ENCODE assay signal across 24 mouse cellular contexts in genomic region chr9:121459950-121460349, GRCm38 (mm10). TPM values are rescaled to one million over a fixed set of nuclear protein-coding genes. Genes with fewer than 3 reads are reported as not detected.
DNase-seq lines count a peak whose midpoint lies in the region; ATAC-seq lines count a peak whose summit lies in the region.
"Had no signal": no experiment of that assay in that cellular context is flagged by ENCODE, and none has a peak within 500 bp of the region (broad histone marks: within the 10 kb centered on the region; RNA-seq: fewer than 3 reads in every experiment).

No protein-coding gene starts in this region.

- no peaks in the 10 kb centered on the region for H3K9me3 ChIP-seq in liver, embryonic 16.5 days (replicated peaks; ENCODE audit: control insufficient read depth, low read length)
- no peaks in the 10 kb centered on the region for H3K9me3 ChIP-seq in embryonic facial prominence, embryonic 14.5 days (ENCODE audit: control insufficient read depth, low read length)
- H3K9me3 ChIP-seq: heart, embryonic 13.5 days; hindbrain, embryonic 13.5 days; liver, embryonic 15.5 days; midbrain, embryonic 15.5 days; neural tube, embryonic 12.5 days had no signal

- no peaks in the 10 kb centered on the region for H3K27me3 ChIP-seq in liver, embryonic 16.5 days (ENCODE audit: control insufficient read depth, insufficient read depth, low read depth, low read length)
- no peaks in the 10 kb centered on the region for H3K27me3 ChIP-seq in embryonic facial prominence, embryonic 14.5 days (replicated peaks; ENCODE audit: control insufficient read depth, insufficient read depth, low read length)
- H3K27me3 ChIP-seq: heart, embryonic 13.5 days; hindbrain, embryonic 13.5 days; liver, embryonic 15.5 days; midbrain, embryonic 15.5 days; neural tube, embryonic 12.5 days had no signal

- no peak overlapping the region for H3K4me3 ChIP-seq in liver, embryonic 16.5 days (ENCODE audit: low read depth, low read length)
- H3K4me3 ChIP-seq in embryonic facial prominence, embryonic 14.5 days (ENCODE audit: low read depth, low read length): no peak overlapping the region
- H3K4me3 ChIP-seq: heart, embryonic 13.5 days; hindbrain, embryonic 13.5 days; liver, embryonic 15.5 days; midbrain, embryonic 15.5 days; neural tube, embryonic 12.5 days had no signal

- H3K4me2 ChIP-seq in liver, embryonic 16.5 days (ENCODE audit: low read depth, low read length): no peak overlapping the region
- no peak overlapping the region for H3K4me2 ChIP-seq in embryonic facial prominence, embryonic 14.5 days (ENCODE audit: low read depth, low read length)
- H3K4me2 ChIP-seq: heart, embryonic 13.5 days; hindbrain, embryonic 13.5 days; liver, embryonic 15.5 days; midbrain, embryonic 15.5 days; neural tube, embryonic 12.5 days had no signal

- peak; percentile 24 for DNase-seq in kidney, adult 11 months
- no peak for DNase-seq in kidney, adult 9 months
- no peak for DNase-seq in liver
- DNase-seq in embryonic facial prominence, embryonic 14.5 days (ENCODE audit: low spot score): no peak
- DNase-seq in urinary bladder, adult 2 months (ENCODE audit: low spot score): no peak
- no peak for DNase-seq in testis, postnatal 14 days (ENCODE audit: low spot score)
- DNase-seq: adrenal gland, postnatal 25 days; cerebellum, adult 8-10 months; cerebellum, postnatal 36 days; forebrain, postnatal 0 days; gastrocnemius, postnatal 14 days; heart, adult 18-20 months; right cerebral cortex, postnatal 14 days; thymus, adult 18-20 months; thymus, postnatal 4 days had no signal

- no peak overlapping the region for H3K9ac ChIP-seq in liver, embryonic 16.5 days (ENCODE audit: low read depth, low read length)
- H3K9ac ChIP-seq in embryonic facial prominence, embryonic 14.5 days (ENCODE audit: low read depth, low read length): no peak overlapping the region
- H3K9ac ChIP-seq: forebrain, postnatal 0 days; heart, embryonic 13.5 days; hindbrain, embryonic 13.5 days; liver, embryonic 15.5 days; midbrain, embryonic 15.5 days; neural tube, embryonic 12.5 days had no signal

- ATAC-seq in liver, embryonic 16.5 days (ENCODE audit: low read depth): 0 out of 2 replicates have a peak, but pooled peaks have one; percentile 27
- peak; percentile 37; the same call in 1 of the 2 replicates for ATAC-seq in embryonic facial prominence, embryonic 14.5 days (ENCODE audit: low read depth)
- ATAC-seq: forebrain, postnatal 0 days; inflammation-experienced regulatory T-cells, adult 6 months; lung, postnatal 0 days; midbrain, embryonic 15.5 days had no signal

- no peaks in the 10 kb centered on the region for H3K36me3 ChIP-seq in liver, embryonic 16.5 days (ENCODE audit: control insufficient read depth, insufficient read depth)
- peaks cover 40% of the 10 kb centered on the region for H3K36me3 ChIP-seq in embryonic facial prominence, embryonic 14.5 days (ENCODE audit: control insufficient read depth, insufficient read depth, low read length)

- peaks cover 2% of the 10 kb centered on the region; the same call in 1 of the 2 replicates for H3K4me1 ChIP-seq in liver, embryonic 16.5 days (ENCODE audit: control insufficient read depth, low read depth, low read length)
- no peaks in the 10 kb centered on the region for H3K4me1 ChIP-seq in embryonic facial prominence, embryonic 14.5 days (ENCODE audit: control insufficient read depth, insufficient read depth, low read length)
- H3K4me1 ChIP-seq: hindbrain, embryonic 13.5 days; liver, embryonic 15.5 days; midbrain, embryonic 15.5 days; neural tube, embryonic 12.5 days had no signal

- no peak overlapping the region for H3K27ac ChIP-seq in liver, embryonic 16.5 days (ENCODE audit: low read length)
- no peak overlapping the region for H3K27ac ChIP-seq in embryonic facial prominence, embryonic 14.5 days (replicated peaks; ENCODE audit: low read depth, low read length)
- H3K27ac ChIP-seq: heart, embryonic 13.5 days; hindbrain, embryonic 13.5 days; liver, embryonic 15.5 days; macrophage; midbrain, embryonic 15.5 days; neural tube, embryonic 12.5 days had no signal

- 32% methylated on average over 2 of the region's 2 CpGs for WGBS in liver, embryonic 16.5 days (ENCODE audit: insufficient replicate concordance)
- 58% methylated on average over 2 of the region's 2 CpGs for WGBS in embryonic facial prominence, embryonic 14.5 days

RNA-seq across cellular contexts. Expression of gene Cck, which starts 35.5 kb away (rescaled TPM):
- polyA plus RNA-seq in liver, embryonic 16.5 days (2015; fragmentation: Nextera tagmentation; extraction: Ambion mirVana): 1.1 TPM in 1 of 2 replicates, not detected in the other
- 8.6 and 9.0 TPM in 2 replicates for polyA plus RNA-seq in embryonic facial prominence, embryonic 14.5 days (2014; fragmentation: Nextera tagmentation; extraction: Ambion mirVana)
- polyA plus RNA-seq in urinary bladder, adult 2 months (2012; rRNA removed): 45.3 and 46.2 TPM in 2 replicates
- polyA plus RNA-seq: inflammation-experienced regulatory T-cells, adult 6 months; macrophage had no signal
